Mouse (Mus musculus): ENCODE measurements around the gene Nubpl. TPM values are rescaled to one million over a fixed set of nuclear protein-coding genes. Genes with fewer than 3 reads are reported as not detected.
"Not testable (repeated sequence)": the region's sequence is repeated elsewhere in the genome, so short reads cannot be mapped to it uniquely, and the experiment has no call there.

Nubpl gene
- polyA plus RNA-seq, 1 experiment from 2014 or later = 11.2 TPM

GRCm38 (mm10) chr12:52164414-52164813 lies 66.9 kb downstream of the Nubpl start:
- no peaks in the 10 kb centered on the region for H3K36me3 ChIP-seq
- H3K9me3 ChIP-seq = no peaks in the 10 kb centered on the region
- H3K9ac ChIP-seq = no peak overlapping the region
- no peak overlapping the region for H3K4me3 ChIP-seq (replicated peaks)
- no peaks in the 10 kb centered on the region for H3K4me1 ChIP-seq (replicated peaks)
- H3K4me2 ChIP-seq (replicated peaks) = no peak overlapping the region
- H3K27me3 ChIP-seq (replicated peaks) = no peaks in the 10 kb centered on the region
- ATAC-seq = no peak
- H3K27ac ChIP-seq = no peak overlapping the region

GRCm38 (mm10) chr12:52186205-52186793 lies 88.8 kb downstream of the Nubpl start:
- Histone ChIP-seq H3K4me1 (replicated peaks) (no peaks in the 10 kb centered on the region), H3K9me3 (no peaks in the 10 kb centered on the region), H3K27me3 (replicated peaks) (no peaks in the 10 kb centered on the region), H3K4me2 (replicated peaks) (no peak overlapping the region), H3K27ac (no peak overlapping the region), H3K9ac (no peak overlapping the region), H3K36me3 (no peaks in the 10 kb centered on the region), H3K4me3 (replicated peaks) (no peak overlapping the region)
- ATAC-seq = no peak
- whole genome bisulfite sequencing = 54% methylated on average over 1 of the region's 1 CpGs

- no peaks in the 10 kb centered on the region for H3K27me3 ChIP-seq (replicated peaks)
- H3K4me2 ChIP-seq (replicated peaks) = no peak overlapping the region
- no peak overlapping the region for H3K4me3 ChIP-seq (replicated peaks)
- no peaks in the 10 kb centered on the region for H3K4me1 ChIP-seq (replicated peaks)
- 80% methylated on average over 5 of the region's 5 CpGs for WGBS
- no peak for ATAC-seq
- no peak overlapping the region for H3K27ac ChIP-seq
- no peak overlapping the region for H3K9ac ChIP-seq
- H3K9me3 ChIP-seq = no peaks in the 10 kb centered on the region
- no peaks in the 10 kb centered on the region for H3K36me3 ChIP-seq
Observed at GRCm38 (mm10) chr12:52186963-52187590, 89.5 kb downstream of the Nubpl start.

- Histone ChIP-seq H3K9me3 (no peaks in the 10 kb centered on the region), H3K4me1 (replicated peaks) (no peaks in the 10 kb centered on the region), H3K9ac (no peak overlapping the region), H3K27me3 (replicated peaks) (no peaks in the 10 kb centered on the region), H3K4me3 (replicated peaks) (no peak overlapping the region), H3K27ac (no peak overlapping the region), H3K36me3 (no peaks in the 10 kb centered on the region), H3K4me2 (replicated peaks) (no peak overlapping the region)
- no peak for ATAC-seq
- WGBS = 81% methylated on average over 4 of the region's 4 CpGs
Observed at GRCm38 (mm10) chr12:52198471-52198870, 100.9 kb downstream of the Nubpl start.

- Histone ChIP-seq H3K9me3 (no peaks in the 10 kb centered on the region), H3K9ac (no peak overlapping the region), H3K4me1 (replicated peaks) (no peaks in the 10 kb centered on the region), H3K27ac (no peak overlapping the region), H3K27me3 (replicated peaks) (no peaks in the 10 kb centered on the region), H3K4me2 (replicated peaks) (no peak overlapping the region), H3K4me3 (replicated peaks) (no peak overlapping the region), H3K36me3 (no peaks in the 10 kb centered on the region)
- ATAC-seq = no peak
- 79% methylated on average over 3 of the region's 3 CpGs for WGBS
Observed at GRCm38 (mm10) chr12:52209121-52209610, 111.6 kb downstream of the Nubpl start.

GRCm38 (mm10) chr12:52211144-52211543 lies 113.6 kb downstream of the Nubpl start:
- H3K27ac ChIP-seq = no peak overlapping the region
- no peaks in the 10 kb centered on the region for H3K27me3 ChIP-seq (replicated peaks)
- no peaks in the 10 kb centered on the region for H3K36me3 ChIP-seq
- H3K4me3 ChIP-seq (replicated peaks) = no peak overlapping the region
- no peaks in the 10 kb centered on the region for H3K4me1 ChIP-seq (replicated peaks)
- no peaks in the 10 kb centered on the region for H3K9me3 ChIP-seq
- H3K4me2 ChIP-seq (replicated peaks) = no peak overlapping the region
- no peak for ATAC-seq
- no peak overlapping the region for H3K9ac ChIP-seq

- Histone ChIP-seq H3K27me3 (replicated peaks) (no peaks in the 10 kb centered on the region), H3K4me2 (replicated peaks) (no peak overlapping the region), H3K4me3 (replicated peaks) (no peak overlapping the region), H3K36me3 (no peaks in the 10 kb centered on the region), H3K4me1 (replicated peaks) (no peaks in the 10 kb centered on the region), H3K9ac (no peak overlapping the region), H3K9me3 (no peaks in the 10 kb centered on the region), H3K27ac (no peak overlapping the region)
- WGBS = 49% methylated on average over 2 of the region's 2 CpGs
- no peak for ATAC-seq
Observed at GRCm38 (mm10) chr12:52214837-52215236, 117.3 kb downstream of the Nubpl start.

- Histone ChIP-seq H3K9me3 (no peaks in the 10 kb centered on the region), H3K27ac (no peak overlapping the region), H3K4me1 (replicated peaks) (no peaks in the 10 kb centered on the region), H3K9ac (no peak overlapping the region), H3K4me2 (replicated peaks) (no peak overlapping the region), H3K36me3 (no peaks in the 10 kb centered on the region), H3K4me3 (replicated peaks) (no peak overlapping the region), H3K27me3 (replicated peaks) (no peaks in the 10 kb centered on the region)
- 84% methylated on average over 4 of the region's 4 CpGs for WGBS
- ATAC-seq = no peak
Observed at GRCm38 (mm10) chr12:52224954-52225353, 127.4 kb downstream of the Nubpl start.

GRCm38 (mm10) chr12:52228746-52229145 lies 131.2 kb downstream of the Nubpl start:
- Histone ChIP-seq H3K27me3 (replicated peaks) (no peaks in the 10 kb centered on the region), H3K9me3 (no peaks in the 10 kb centered on the region), H3K9ac (no peak overlapping the region), H3K4me3 (replicated peaks) (no peak overlapping the region), H3K36me3 (no peaks in the 10 kb centered on the region), H3K4me1 (replicated peaks) (no peaks in the 10 kb centered on the region), H3K4me2 (replicated peaks) (no peak overlapping the region), H3K27ac (no peak overlapping the region)
- 88% methylated on average over 3 of the region's 3 CpGs for WGBS
- no peak for ATAC-seq

- H3K27ac ChIP-seq = not testable (repeated sequence)
- 91% methylated on average over 3 of the region's 3 CpGs for WGBS
Observed at GRCm38 (mm10) chr12:52231929-52232328, 134.4 kb downstream of the Nubpl start.

GRCm38 (mm10) chr12:52242712-52243111 lies 145.2 kb downstream of the Nubpl start:
- no peaks in the 10 kb centered on the region for H3K36me3 ChIP-seq
- ATAC-seq = no peak
- no peak overlapping the region for H3K9ac ChIP-seq
- no peak overlapping the region for H3K4me2 ChIP-seq (replicated peaks)
- no peak overlapping the region for H3K4me3 ChIP-seq (replicated peaks)
- H3K27ac ChIP-seq = no peak overlapping the region
- 83% methylated on average over 2 of the region's 2 CpGs for whole genome bisulfite sequencing
- no peaks in the 10 kb centered on the region for H3K27me3 ChIP-seq (replicated peaks)
- no peaks in the 10 kb centered on the region for H3K4me1 ChIP-seq (replicated peaks)
- H3K9me3 ChIP-seq = no peaks in the 10 kb centered on the region

More at GRCm38 (mm10) chr12:52231929-52232328, 134.4 kb downstream of the Nubpl start:
- H3K36me3 ChIP-seq; H3K4me2 ChIP-seq (replicated peaks); H3K4me3 ChIP-seq (replicated peaks); H3K9ac ChIP-seq; ATAC-seq; H3K4me1 ChIP-seq (replicated peaks); H3K27me3 ChIP-seq (replicated peaks); H3K9me3 ChIP-seq: not testable (repeated sequence)

- no peaks in the 10 kb centered on the region for H3K9me3 ChIP-seq
- H3K9ac ChIP-seq = no peak overlapping the region
- no peak overlapping the region for H3K4me2 ChIP-seq (replicated peaks)
- no peaks in the 10 kb centered on the region for H3K27me3 ChIP-seq (replicated peaks)
- ATAC-seq = no peak
- H3K4me3 ChIP-seq (replicated peaks) = no peak overlapping the region
- H3K27ac ChIP-seq = no peak overlapping the region
- no peaks in the 10 kb centered on the region for H3K4me1 ChIP-seq (replicated peaks)
- WGBS = 83% methylated on average over 9 of the region's 9 CpGs
- no peaks in the 10 kb centered on the region for H3K36me3 ChIP-seq
Observed at GRCm38 (mm10) chr12:52247438-52247837, 149.9 kb downstream of the Nubpl start.

- H3K9ac ChIP-seq = no peak overlapping the region
- no peaks in the 10 kb centered on the region for H3K9me3 ChIP-seq
- no peaks in the 10 kb centered on the region for H3K4me1 ChIP-seq (replicated peaks)
- no peak overlapping the region for H3K4me3 ChIP-seq (replicated peaks)
- H3K36me3 ChIP-seq = no peaks in the 10 kb centered on the region
- no peak overlapping the region for H3K27ac ChIP-seq
- WGBS = 80% methylated on average over 2 of the region's 2 CpGs
- H3K4me2 ChIP-seq (replicated peaks) = no peak overlapping the region
- no peak for ATAC-seq
- no peaks in the 10 kb centered on the region for H3K27me3 ChIP-seq (replicated peaks)
Observed at GRCm38 (mm10) chr12:52248531-52248930, 151.0 kb downstream of the Nubpl start.
